Mouse (Mus musculus) v-Abl transformed pro-B cells (cell line): ENCODE measurements around the gene Slc2a10.
"Not testable (repeated sequence)": the region's sequence is repeated elsewhere in the genome, so short reads cannot be mapped to it uniquely, and the experiment has no call there.

Source experiments
- in situ Hi-C, 2 experiments: fragments of 400-800 bp; cut with MboI; formaldehyde crosslinking; loops; one replicate each; pipeline ENCODE4 v1.15.1; 2025; ENCODE audit not compliant: unreplicated experiment in 2 of 2

Slc2a10 gene

GRCm38 (mm10) chr2:165496251-165496650, 7.3 kb upstream of the Slc2a10 start:
- in situ Hi-C loops = loop anchor here in 1 of 2 experiments (25.0 kb wide), 1 partner anchor 534 kb away; the partner anchor contains the start of gene Slc12a5

DNA sequence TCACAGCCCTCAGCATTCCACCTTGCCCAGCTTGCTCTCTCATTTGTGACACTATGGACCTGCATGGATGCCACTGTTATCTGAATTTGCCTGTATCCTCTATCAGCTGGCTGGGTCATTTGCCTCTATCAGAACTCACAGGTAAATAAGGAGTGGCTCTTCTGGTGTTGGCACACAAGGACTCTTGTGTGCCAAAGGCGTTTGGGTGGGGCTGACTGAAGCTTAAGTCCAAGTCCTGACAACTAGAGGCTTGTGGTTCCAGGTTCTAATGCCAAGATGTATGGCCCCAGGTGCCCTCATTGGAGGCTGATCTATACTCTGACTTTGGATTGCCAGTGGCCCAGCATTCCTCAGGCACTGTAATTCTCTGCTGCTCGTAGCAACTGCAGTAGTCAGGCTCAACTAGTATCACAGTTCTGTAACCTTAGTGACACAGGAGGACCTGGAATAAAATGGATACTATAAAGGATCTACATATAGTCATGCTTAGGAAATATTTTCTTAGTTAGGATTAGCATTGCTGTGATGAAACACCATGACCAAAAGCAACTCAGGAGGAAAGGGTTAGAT, 5.8 kb upstream of the Slc2a10 start:
- in situ Hi-C loops = loop anchor here in 1 of 2 experiments (25.0 kb wide), 1 partner anchor 535 kb away; the partner anchor contains the start of gene Slc12a5

DNA sequence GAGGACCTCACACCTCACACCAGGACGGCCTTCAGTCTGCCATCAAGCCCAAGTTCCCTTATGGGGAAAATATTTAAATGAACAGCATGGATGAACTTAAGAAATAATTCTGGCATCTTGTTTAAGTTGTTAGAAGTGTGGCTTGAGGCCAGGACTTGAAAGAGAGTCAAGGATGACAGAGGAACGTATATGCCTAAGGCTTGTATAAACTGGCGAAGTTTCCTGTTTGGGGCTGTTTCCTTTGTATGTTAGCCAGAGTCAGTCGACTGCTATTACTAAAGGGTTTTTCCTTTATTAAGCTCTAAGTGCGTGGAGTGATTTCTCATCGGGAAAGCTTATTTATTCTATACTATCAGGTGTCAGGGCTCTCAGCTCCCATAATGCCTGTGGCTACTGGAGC, 4.8 kb upstream of the Slc2a10 start:
- in situ Hi-C loops = loop anchor here in 1 of 2 experiments (25.0 kb wide), 1 partner anchor 537 kb away; the partner anchor contains the start of gene Slc12a5

- in situ Hi-C loops = no loop called here
These were observed 6.1 kb downstream of the Slc2a10 start for GRCm38 (mm10) chr2:165509686-165510085.

GRCm38 (mm10) chr2:165510466-165510865, 6.9 kb downstream of the Slc2a10 start:
- in situ Hi-C loops = no loop called here

- in situ Hi-C loops = not testable (repeated sequence)
These were observed 7.4 kb downstream of the Slc2a10 start for GRCm38 (mm10) chr2:165510914-165511458.

GRCm38 (mm10) chr2:165511530-165511929, 7.9 kb downstream of the Slc2a10 start:
- in situ Hi-C loops = not testable (repeated sequence)

GRCm38 (mm10) chr2:165512426-165512825, 8.8 kb downstream of the Slc2a10 start:
- in situ Hi-C loops = no loop called here

DNA sequence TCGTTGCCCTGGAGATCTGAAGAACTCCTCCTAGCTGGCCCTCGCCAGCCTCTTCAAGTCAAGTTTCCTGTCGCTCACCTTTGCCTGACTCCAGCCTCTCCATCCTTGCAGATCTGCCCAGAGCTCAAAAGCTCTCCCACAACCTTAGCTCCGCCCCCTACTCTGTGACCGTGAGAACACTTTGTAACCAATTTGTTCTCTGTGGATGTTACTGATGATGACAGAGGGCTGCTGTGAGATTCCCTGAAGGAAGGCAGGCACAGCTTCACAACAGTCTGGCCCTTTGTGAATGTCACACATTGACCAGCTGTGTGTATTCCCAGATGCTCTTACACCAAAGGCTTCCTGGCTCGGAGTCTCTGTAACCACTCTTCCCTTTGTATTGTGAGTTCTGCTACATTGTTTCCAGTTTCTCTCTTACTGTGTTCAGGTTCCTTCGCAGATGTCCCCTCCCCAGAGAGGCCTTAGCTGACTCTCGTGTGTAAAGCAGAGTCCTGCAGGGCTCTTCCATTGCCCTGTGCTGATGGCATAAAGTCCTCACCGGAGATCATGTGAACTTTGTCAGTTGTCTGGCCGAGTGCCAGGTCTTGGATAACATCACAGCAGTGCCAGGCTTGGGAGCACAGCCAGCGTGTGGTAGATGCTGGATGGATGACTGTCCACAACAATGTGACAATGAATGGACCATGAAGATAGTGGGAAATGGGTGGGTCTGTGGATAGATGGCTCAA, 9.4 kb downstream of the Slc2a10 start:
- in situ Hi-C loops = no loop called here

GRCm38 (mm10) chr2:165515178-165515728, 11.7 kb downstream of the Slc2a10 start:
- in situ Hi-C loops = no loop called here

GRCm38 (mm10) chr2:165525609-165526008, 22.0 kb downstream of the Slc2a10 start:
- in situ Hi-C loops = loop anchor here (10.0 to 25.0 kb wide), 4 partner anchors 187 to 562 kb away; no protein-coding TSS in a partner anchor

DNA sequence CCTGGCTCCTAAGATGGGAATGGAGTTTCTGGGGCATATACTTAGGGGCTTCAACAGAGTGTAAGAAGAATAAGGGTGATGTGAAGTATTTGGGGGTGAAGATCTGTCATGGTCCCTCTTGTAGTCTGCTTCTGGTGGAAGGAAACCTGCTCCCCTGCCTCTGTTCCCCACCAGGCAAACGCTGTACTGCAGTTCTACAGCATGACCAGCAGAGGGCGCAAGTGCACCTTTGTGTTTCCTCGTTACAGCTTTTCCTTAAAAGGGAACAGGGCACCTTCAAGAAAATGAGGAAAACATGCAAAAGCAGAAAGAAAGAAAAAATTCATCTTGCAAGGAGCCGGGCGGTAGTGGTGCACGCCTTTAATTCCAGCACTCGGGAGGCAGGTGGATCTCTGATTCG, 25.5 kb downstream of the Slc2a10 start:
- in situ Hi-C loops = loop anchor here (10.0 to 25.0 kb wide), 4 partner anchors 183 to 558 kb away; no protein-coding TSS in a partner anchor

DNA sequence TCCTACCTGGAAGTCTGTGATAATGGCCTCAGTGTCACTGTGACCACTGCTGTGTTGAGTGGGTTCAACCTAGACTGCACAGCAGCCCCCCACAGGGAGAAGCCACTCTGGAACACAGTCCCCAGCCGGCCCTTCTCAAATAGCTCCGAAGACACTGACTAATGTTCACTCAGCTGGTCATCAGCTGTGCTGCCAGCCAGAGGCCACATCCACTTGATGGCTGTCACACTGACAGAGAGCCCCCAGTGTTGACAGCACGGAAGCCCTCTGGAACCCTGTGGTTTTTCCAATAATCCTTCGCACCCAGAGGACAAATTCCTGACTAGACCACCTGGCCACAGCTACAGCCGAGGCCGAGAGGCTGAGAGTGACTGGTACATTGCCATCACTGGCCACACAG, 30.2 kb downstream of the Slc2a10 start:
- in situ Hi-C loops = loop anchor here (25.0 kb wide), 2 partner anchors 179 to 554 kb away; no protein-coding TSS in a partner anchor

- in situ Hi-C loops = loop anchor here (25.0 kb wide), 2 partner anchors 171 to 546 kb away; no protein-coding TSS in a partner anchor
These were observed 37.4 kb downstream of the Slc2a10 start for GRCm38 (mm10) chr2:165540975-165541374.

- in situ Hi-C loops = loop anchor here (25.0 kb wide), 2 partner anchors 169 to 544 kb away; no protein-coding TSS in a partner anchor
These were observed 39.5 kb downstream of the Slc2a10 start for GRCm38 (mm10) chr2:165542939-165543669.

DNA sequence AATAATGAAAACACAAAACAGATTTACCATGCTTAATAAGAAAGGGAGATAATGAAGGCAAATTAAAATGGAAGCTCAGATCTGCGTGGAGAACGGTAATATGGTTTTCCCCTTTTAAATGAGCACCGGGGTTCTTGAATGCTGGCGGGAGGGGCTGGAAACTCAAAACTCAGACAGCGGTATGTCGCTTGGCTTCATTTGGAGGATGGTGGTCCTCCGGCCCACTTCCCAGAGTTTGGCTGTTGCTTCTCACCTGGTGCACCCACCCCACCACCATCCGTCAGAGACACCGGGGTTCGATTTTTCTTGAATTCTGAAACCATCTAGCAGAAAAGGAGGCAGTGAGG, 40.1 kb downstream of the Slc2a10 start:
- in situ Hi-C loops = loop anchor here (25.0 kb wide), 2 partner anchors 169 to 544 kb away; no protein-coding TSS in a partner anchor

- in situ Hi-C loops = loop anchor here (25.0 kb wide), 2 partner anchors 167 to 542 kb away; no protein-coding TSS in a partner anchor
These were observed 42.1 kb downstream of the Slc2a10 start for GRCm38 (mm10) chr2:165545687-165546086.

- in situ Hi-C loops = loop anchor here (25.0 kb wide), 2 partner anchors 166 to 541 kb away; no protein-coding TSS in a partner anchor
These were observed 42.8 kb downstream of the Slc2a10 start for GRCm38 (mm10) chr2:165546341-165546740.

DNA sequence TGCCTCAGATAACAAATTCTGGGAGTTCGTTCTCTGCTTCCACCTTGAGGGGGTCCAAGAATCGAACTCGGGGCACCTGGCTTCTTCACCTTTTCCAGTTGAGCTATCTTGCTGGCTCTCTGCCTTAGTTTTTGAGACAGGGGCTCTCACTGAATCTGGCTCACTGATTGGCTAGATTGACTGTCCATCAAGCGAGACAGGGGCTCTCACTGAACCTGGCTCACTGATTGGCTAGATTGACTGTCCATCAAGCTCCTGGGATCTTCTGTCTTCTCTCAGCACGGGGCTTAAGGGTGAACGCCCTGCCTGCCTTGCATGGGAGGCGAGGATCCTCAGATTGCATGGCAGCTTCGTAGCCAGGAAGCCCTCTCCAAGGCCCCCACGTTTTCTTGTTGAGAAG, 43.8 kb downstream of the Slc2a10 start:
- in situ Hi-C loops = loop anchor here (25.0 kb wide), 2 partner anchors 165 to 540 kb away; no protein-coding TSS in a partner anchor

GRCm38 (mm10) chr2:165548627-165549026, 45.0 kb downstream of the Slc2a10 start:
- in situ Hi-C loops = loop anchor here (25.0 kb wide), 2 partner anchors 164 to 539 kb away; no protein-coding TSS in a partner anchor
